Mouse (Mus musculus) liver, embryonic 14.5 days (tissue): Measurements from ENCODE around the gene Tshb. TPM values are rescaled to one million over a fixed set of nuclear protein-coding genes. Genes with fewer than 3 reads are reported as not detected.

Source experiments
- ATAC-seq: fragments of 200-750 bp; cut with Nextera tagmentation; 2 replicates; pipeline ENCODE4 v1.8.0; 2017; ENCODE audit warnings: moderate number of reproducible peaks, mild to moderate bottlenecking, moderate library complexity; ENCODE audit not compliant: insufficient read depth
- DNase-seq, 3 experiments: peaks; one replicate each; pipeline ENCODE4 v3.0.0-alpha.2; 2012 to 2013; ENCODE audit warnings: low read depth in 3 of 3, low spot score in 3 of 3
- H3K27ac ChIP-seq: fragments of 300-500 bp; sonication (generic); 2 replicates; pipeline ENCODE4 v1.5.1; 2014; ENCODE audit warnings: moderate library complexity, mild to moderate bottlenecking, control low read depth, inconsistent platforms
- H3K27me3 ChIP-seq: fragments of 300-500 bp; sonication (generic); 2 replicates; pipeline ENCODE4 v1.6.1; 2014; ENCODE audit warnings: mild to moderate bottlenecking, low read length, moderate library complexity; ENCODE audit not compliant: control insufficient read depth, insufficient read depth
- H3K36me3 ChIP-seq: fragments of 300-500 bp; sonication (generic); replicated peaks from 2 replicates; pipeline ENCODE4 v1.6.1; 2014; ENCODE audit warnings: low read depth; ENCODE audit not compliant: control insufficient read depth, insufficient read depth
- H3K4me1 ChIP-seq, 2 experiments: fragments of 200-500 bp in 1 of 2; fragments of 300-500 bp in 1 of 2; sonication (generic) in 1 of 2; replicated peaks; 2 replicates each; pipeline ENCODE4 v1.6.1; 2012 to 2014; ENCODE audit warnings: antibody characterized with exemption in 1 of 2, inconsistent platforms in 1 of 2, low read length in 1 of 2; ENCODE audit not compliant: control insufficient read depth in 2 of 2, insufficient read depth in 2 of 2
- H3K4me2 ChIP-seq: fragments of 300-500 bp; sonication (generic); 2 replicates; pipeline ENCODE4 v1.6.1; 2014; ENCODE audit warnings: low read depth, mild to moderate bottlenecking, control low read depth, moderate library complexity
- H3K4me3 ChIP-seq, 2 experiments: fragments of 200-500 bp in 1 of 2; fragments of 300-500 bp in 1 of 2; sonication (generic) in 1 of 2; 2 replicates each; pipeline ENCODE4 v1.5.1; 2012 to 2014; ENCODE audit warnings: low read depth in 2 of 2, low read length in 2 of 2, mild to moderate bottlenecking in 2 of 2, control low read depth in 1 of 2, inconsistent platforms in 1 of 2, moderate library complexity in 1 of 2; ENCODE audit not compliant: insufficient read depth in 1 of 2
- H3K9ac ChIP-seq: fragments of 300-500 bp; sonication (generic); replicated peaks from 2 replicates; pipeline ENCODE4 v1.6.1; 2014; ENCODE audit warnings: mild to moderate bottlenecking, control low read depth, moderate library complexity
- H3K9me3 ChIP-seq: fragments of 300-500 bp; sonication (generic); 2 replicates; pipeline ENCODE4 v1.6.1; 2016; ENCODE audit warnings: low read length, mixed read lengths; ENCODE audit not compliant: control insufficient read depth
- CTCF ChIP-seq: IDR thresholded peaks from 2 replicates; pipeline ENCODE4 v1.5.1; 2016; ENCODE audit warnings: antibody characterized with exemption, low read depth, control low read depth
- EP300 ChIP-seq: IDR thresholded peaks from 2 replicates; pipeline ENCODE4 v1.6.1; 2016; ENCODE audit warnings: antibody characterized with exemption, low read depth
- WGBS: fragments of 180-500 bp; shearing (Covaris S2); extraction: QIAGEN DNeasy Blood & Tissue Kit; methylation state at CpG from one replicate; pipeline ENCODE4 v1.1.7; 2014; ENCODE audit not compliant: insufficient replicate concordance; 5-methylcytosine and 5-hydroxymethylcytosine counted together
- polyA plus RNA-seq, 2 experiments: library from polyadenylated mRNA; depleted of rRNA in 1 of 2; stranded (reverse) in 1 of 2; unstranded in 1 of 2; fragments of >200 nt; fragmentation: Nextera tagmentation in 1 of 2; extraction: Ambion mirVana in 1 of 2; gene quantifications; 2 replicates each; pipeline versions ENCODE4 v1.2.1 to v1.2.3; 2012 to 2014

Gene Tshb
- polyA plus RNA-seq, 2 experiments: not detected

GRCm38 (mm10) chr3:102748038-102748437, 34.5 kb downstream of the Tshb start:
- 52% methylated on average over 3 of the region's 3 CpGs for WGBS
- no peak overlapping the region for H3K27ac ChIP-seq
- H3K4me1 ChIP-seq: peaks cover 0 to 7% of the 10 kb centered on the region in 2 experiments; a peak in 2 of 4 replicates
- no peak overlapping the region for H3K9ac ChIP-seq
- H3K27me3 ChIP-seq: no peaks in the 10 kb centered on the region
- no peak for TF ChIP-seq EP300
- TF ChIP-seq CTCF: no peak
- no peaks in the 10 kb centered on the region for H3K36me3 ChIP-seq
- H3K4me3 ChIP-seq: no peak overlapping the region
- no peak overlapping the region for H3K4me2 ChIP-seq
- no peak for ATAC-seq
- no peaks in the 10 kb centered on the region for H3K9me3 ChIP-seq
- DNase-seq: no peak

- no peaks in the 10 kb centered on the region for H3K36me3 ChIP-seq
- WGBS: 61% methylated on average over 4 of the region's 4 CpGs
- ATAC-seq (no peak), DNase-seq (no peak)
- H3K27me3 ChIP-seq: no peaks in the 10 kb centered on the region
- no peak for TF ChIP-seq EP300
- no peak for TF ChIP-seq CTCF
- H3K27ac ChIP-seq: no peak overlapping the region
- no peaks in the 10 kb centered on the region for H3K9me3 ChIP-seq
- H3K4me2 ChIP-seq: no peak overlapping the region
- H3K4me1 ChIP-seq: peaks cover 0 to 7% of the 10 kb centered on the region in 2 experiments; a peak in 2 of 4 replicates
- no peak overlapping the region for H3K9ac ChIP-seq
- no peak overlapping the region for H3K4me3 ChIP-seq
Measured at GRCm38 (mm10) chr3:102746174-102746573, 36.3 kb downstream of the Tshb start.

GRCm38 (mm10) chr3:102744657-102745056, 37.9 kb downstream of the Tshb start:
- Histone ChIP-seq H3K4me2 (no peak overlapping the region), H3K4me3 (no peak overlapping the region), H3K4me1 (peaks cover 0 to 7% of the 10 kb centered on the region in 2 experiments; a peak in 2 of 4 replicates), H3K36me3 (no peaks in the 10 kb centered on the region), H3K9ac (no peak overlapping the region), H3K27ac (no peak overlapping the region), H3K27me3 (no peaks in the 10 kb centered on the region), H3K9me3 (no peaks in the 10 kb centered on the region)
- TF ChIP-seq CTCF (no peak), EP300 (no peak)
- ATAC-seq: no peak
- no peak for DNase-seq
- 22% methylated on average over 5 of the region's 5 CpGs for WGBS

- no peak overlapping the region for H3K9ac ChIP-seq
- no peak for DNase-seq
- H3K4me1 ChIP-seq: peaks cover 0 to 10% of the 10 kb centered on the region in 2 experiments; a peak in 2 of 4 replicates
- H3K27me3 ChIP-seq: no peaks in the 10 kb centered on the region
- no peak overlapping the region for H3K4me2 ChIP-seq
- no peaks in the 10 kb centered on the region for H3K36me3 ChIP-seq
- ATAC-seq: no peak
- H3K27ac ChIP-seq: no peak overlapping the region
- no peak for TF ChIP-seq CTCF
- TF ChIP-seq EP300: no peak
- WGBS: 67% methylated on average over 9 of the region's 9 CpGs
- no peaks in the 10 kb centered on the region for H3K9me3 ChIP-seq
- no peak overlapping the region for H3K4me3 ChIP-seq
Measured at GRCm38 (mm10) chr3:102743781-102744471, 38.6 kb downstream of the Tshb start.

- 37% methylated on average over 4 of the region's 4 CpGs for WGBS
Measured at GRCm38 (mm10) chr3:102743202-102743601, 39.3 kb downstream of the Tshb start.

More at GRCm38 (mm10) chr3:102743202-102743601, 39.3 kb downstream of the Tshb start:
- Histone ChIP-seq H3K4me3 (no peak overlapping the region), H3K9me3 (no peaks in the 10 kb centered on the region), H3K27me3 (no peaks in the 10 kb centered on the region; the same call in 1 of the 2 replicates), H3K4me2 (no peak overlapping the region), H3K9ac (no peak overlapping the region), H3K4me1 (peaks cover 0 to 10% of the 10 kb centered on the region in 2 experiments; a peak in 2 of 4 replicates), H3K27ac (no peak overlapping the region), H3K36me3 (no peaks in the 10 kb centered on the region)
- ATAC-seq (no peak), DNase-seq (no peak)
- no peak for TF ChIP-seq CTCF
- no peak for TF ChIP-seq EP300
